Mouse (Mus musculus) brain, embryonic 14.5 days (tissue): ENCODE results near the gene Cemip2.

Experiments used
- CTCF ChIP-seq: fragments of 200-500 bp; IDR thresholded peaks from 2 replicates; pipeline ENCODE4 v1.5.1; 2012; ENCODE audit warnings: inconsistent platforms, mild to moderate bottlenecking, moderate library complexity, borderline replicate concordance; ENCODE audit not compliant: insufficient read depth, insufficient read length; ENCODE audit errors: extremely low read depth
- POLR2A ChIP-seq: fragments of 200-500 bp; IDR thresholded peaks from 2 replicates; pipeline ENCODE4 v1.6.1; 2012; ENCODE audit warnings: mild to moderate bottlenecking, inconsistent platforms, borderline replicate concordance; ENCODE audit not compliant: poor library complexity, insufficient read depth, insufficient read length, severe bottlenecking; ENCODE audit errors: extremely low read depth

DNA sequence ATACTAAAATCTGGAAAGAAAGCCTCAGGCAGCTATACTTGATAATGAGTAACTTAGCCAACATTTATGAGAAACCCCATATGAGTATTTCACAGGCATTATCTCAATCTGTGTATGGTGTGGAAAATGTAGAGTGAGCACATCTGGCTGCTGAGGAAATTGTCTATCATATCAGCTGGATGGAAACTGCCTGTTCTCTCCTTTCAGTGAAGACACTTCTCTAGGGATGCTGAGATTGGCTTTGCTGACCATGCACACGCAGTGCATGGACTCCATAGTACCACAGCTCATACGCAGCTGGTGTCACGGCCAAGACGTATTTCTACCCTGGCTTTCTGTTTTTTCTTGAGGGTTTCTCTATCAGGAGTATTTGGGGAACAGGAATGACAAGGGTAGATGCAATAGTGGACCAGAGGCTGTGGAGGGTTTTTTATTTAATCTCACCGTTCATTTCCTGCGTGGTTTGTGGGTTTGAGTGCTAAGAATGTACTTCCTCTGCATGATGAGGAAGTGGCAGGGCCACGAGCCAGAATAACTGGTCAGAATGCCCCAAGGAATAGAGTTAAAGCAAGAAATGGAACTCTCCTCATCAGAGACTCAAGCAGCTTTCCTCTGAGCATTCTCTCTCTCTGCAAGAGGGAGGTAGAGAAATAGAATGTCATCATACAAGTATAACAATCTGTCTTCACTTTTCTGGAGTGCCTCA is 119.1 kb downstream of the Cemip2 start:
- TF ChIP-seq POLR2A (no peak), CTCF (no peak)
